Mouse (Mus musculus): Measurements from ENCODE around the gene Unc5b.

The Unc5b gene

DNA sequence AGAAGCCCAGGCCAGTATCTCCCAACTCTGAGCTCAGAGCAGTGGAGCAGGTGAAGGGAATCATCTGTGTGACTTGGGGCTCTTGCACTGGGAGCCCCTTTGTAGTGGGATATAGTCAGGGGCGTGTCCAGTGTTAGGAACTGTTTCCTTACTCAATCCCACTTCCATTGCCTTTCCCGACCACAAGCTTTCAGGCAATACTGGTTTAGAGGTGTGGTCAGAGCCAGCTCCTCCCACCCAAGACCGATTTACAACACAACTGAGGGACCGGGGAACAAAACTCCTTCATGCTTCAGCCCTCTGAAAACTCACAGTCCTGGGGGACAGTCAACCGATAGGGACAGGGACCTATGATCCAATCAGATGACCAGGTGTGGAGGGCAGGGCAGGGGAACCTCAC is 110.9 kb downstream of the Unc5b start:
- DNase-seq (ENCODE audit: low read depth) = no peak

DNA sequence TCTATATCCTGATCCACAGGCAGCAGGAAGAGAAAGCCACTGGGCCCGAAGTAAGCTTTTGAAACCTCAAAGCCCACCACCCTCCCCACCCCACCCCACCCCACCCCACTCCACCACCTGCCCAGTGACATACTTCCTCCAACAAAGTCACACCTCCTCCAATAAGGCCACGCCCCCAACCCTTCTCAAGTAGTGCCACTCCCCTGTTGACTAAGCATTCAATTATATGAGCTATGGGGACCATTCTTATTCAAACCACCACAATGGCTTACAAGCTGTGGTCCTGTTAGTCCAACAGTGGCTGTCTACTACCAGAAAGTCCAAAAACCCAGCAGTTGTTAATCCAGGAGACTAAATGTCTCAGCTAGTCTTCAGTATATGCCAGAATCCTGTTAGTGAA is 112.9 kb downstream of the Unc5b start:
- no peak for DNase-seq (ENCODE audit: low read depth)

- no peak for DNase-seq (ENCODE audit: low read depth)
Measured at GRCm38 (mm10) chr10:60716449-60716848, 114.9 kb downstream of the Unc5b start.
